Mouse (Mus musculus) Muller cell, postnatal 12 days (primary cell): Measurements from ENCODE around the gene Gm44965.

ENCODE experiments used
- DNase-seq: peaks from one replicate; pipeline ENCODE4 v3.0.0-alpha.2; 2015; ENCODE audit errors: inconsistent ontology term

The Gm44965 gene

DNA sequence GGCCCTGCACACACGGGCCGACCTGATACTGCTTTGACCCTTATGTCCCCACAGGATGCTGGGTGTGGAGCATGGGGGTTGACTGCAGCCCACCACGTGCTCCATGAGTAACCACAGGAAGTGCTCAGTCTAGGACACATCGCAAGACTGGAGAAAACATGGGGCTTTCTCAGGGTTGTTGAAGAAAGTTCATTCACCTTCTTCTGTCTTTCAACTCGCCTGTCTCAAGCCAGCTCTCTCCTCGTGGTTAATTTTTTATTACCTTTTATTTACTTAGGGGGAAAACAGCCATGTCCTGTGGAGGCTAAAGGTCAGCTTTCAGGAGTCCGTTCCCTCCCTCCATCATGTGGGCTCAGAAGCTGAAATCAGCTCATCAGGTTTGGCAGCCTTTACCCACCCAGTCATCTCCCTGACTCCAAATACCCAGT is 72.4 kb downstream of the Gm44965 start:
- no peak for DNase-seq

DNA sequence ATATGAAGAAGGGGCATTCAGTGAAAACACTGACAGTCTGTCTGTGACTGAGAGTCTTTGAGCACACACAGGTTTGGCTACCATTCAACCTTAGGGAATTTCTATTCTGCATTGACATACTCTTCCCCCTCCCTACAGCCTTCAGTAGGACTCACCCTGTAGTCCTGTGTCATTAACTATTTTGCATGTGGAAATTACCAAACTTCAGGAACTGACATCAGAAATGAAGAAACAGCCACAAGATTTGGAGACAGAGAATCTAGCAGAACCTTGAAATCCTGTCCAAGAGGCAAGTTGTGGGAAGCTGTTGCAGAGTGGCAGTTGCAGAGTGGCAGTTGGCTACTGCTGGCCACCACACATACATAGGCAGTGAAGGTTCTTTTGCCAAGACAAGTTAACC is 74.3 kb downstream of the Gm44965 start:
- DNase-seq = no peak
